Mouse (Mus musculus) frontal cortex, adult 2 months (tissue): ENCODE data around the gene Irak2. TPM values are rescaled to one million over a fixed set of nuclear protein-coding genes. Genes with fewer than 3 reads are reported as not detected.

Experiments
- DNase-seq, 2 experiments: peaks; one replicate each; pipeline ENCODE4 v3.0.0; 2022; ENCODE audit warnings: low spot score in 1 of 2; ENCODE audit errors: extremely low spot score in 1 of 2
- polyA plus RNA-seq: library from polyadenylated mRNA; depleted of rRNA; stranded (reverse); fragments of >200 nt; gene quantifications from 2 replicates; pipeline ENCODE4 v1.2.3, GENCODE M21; 2012; rRNA removed

The Irak2 gene
- polyA plus RNA-seq, 1 experiment = 31.3 TPM

DNA sequence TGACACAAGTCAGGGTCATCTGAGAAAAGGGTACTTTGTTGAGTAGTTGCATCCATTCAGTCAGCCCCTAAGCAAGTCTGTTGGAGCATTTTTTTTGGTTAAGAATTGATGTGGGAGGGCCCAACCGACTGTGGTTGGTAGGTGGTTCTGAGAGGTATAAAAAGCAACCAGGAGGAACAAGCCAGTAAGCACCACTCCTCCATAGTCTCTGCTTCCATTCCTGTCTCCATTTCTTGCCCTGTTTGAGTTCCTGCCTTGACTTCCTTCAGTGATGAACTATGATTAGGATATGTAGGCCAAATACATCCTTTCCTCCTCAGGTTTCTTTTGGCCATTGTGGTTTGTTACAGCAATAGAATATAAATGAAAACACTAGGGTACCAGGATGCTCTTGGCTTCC is 104.8 kb downstream of the Irak2 start:
- peak in 1 of 2 experiments; percentile 50 for DNase-seq

Other genes with a start within 250 kb of the Irak2 start
- 22.1 and 22.6 TPM in 2 replicates for gene Ttll3, start 249.2 kb upstream of the Irak2 start, polyA plus RNA-seq
- gene Rpusd3, start 219.1 kb upstream of the Irak2 start, polyA plus RNA-seq = 30.1 and 37.7 TPM in 2 replicates
- 0.18 and 0.29 TPM in 2 replicates for gene Cidec, start 202.7 kb upstream of the Irak2 start, polyA plus RNA-seq
- gene Jagn1, start 195.9 kb upstream of the Irak2 start, polyA plus RNA-seq = 52.3 and 55.4 TPM in 2 replicates
- 0.27 and 0.36 TPM in 2 replicates for gene Il17re, start 180.0 kb upstream of the Irak2 start, polyA plus RNA-seq
- gene Il17rc, start 167.0 kb upstream of the Irak2 start, polyA plus RNA-seq = 6.6 and 7.4 TPM in 2 replicates
- gene Creld1, start 155.2 kb upstream of the Irak2 start, polyA plus RNA-seq = 64.3 and 65.2 TPM in 2 replicates
- 30.2 and 31.0 TPM in 2 replicates for gene Prrt3, start 136.5 kb upstream of the Irak2 start, polyA plus RNA-seq
- gene Emc3, start 106.8 kb upstream of the Irak2 start, polyA plus RNA-seq = 82.0 and 83.3 TPM in 2 replicates
- gene Fancd2, start 106.8 kb upstream of the Irak2 start, polyA plus RNA-seq = 3.0 and 4.3 TPM in 2 replicates
- 0.18 TPM in 1 of 2 replicates, not detected in the other for gene Fancd2os, start 37.8 kb upstream of the Irak2 start, polyA plus RNA-seq
- 371 and 428 TPM in 2 replicates for gene Brk1, start 33.7 kb upstream of the Irak2 start, polyA plus RNA-seq
- gene Vhl, start 14.5 kb upstream of the Irak2 start, polyA plus RNA-seq = 49.0 and 51.4 TPM in 2 replicates
- gene Tatdn2, start 58.6 kb downstream of the Irak2 start, polyA plus RNA-seq = 29.3 and 29.9 TPM in 2 replicates
- gene Ghrl, start 81.4 kb downstream of the Irak2 start, polyA plus RNA-seq = 0.23 and 0.30 TPM in 2 replicates
- gene Sec13, start 102.3 kb downstream of the Irak2 start, polyA plus RNA-seq = 93.8 and 111 TPM in 2 replicates